Mouse (Mus musculus): Measurements from ENCODE around the gene Prkar2b.

- TF ChIP-seq EP300 (IDR thresholded peaks at IDR 0.05; ENCODE audit: insufficient read depth, low read depth, low read length) = no peak
- TF ChIP-seq POLR2A (IDR thresholded peaks at IDR 0.05; ENCODE audit: insufficient read depth, low read length) = no peak
- no peak for TF ChIP-seq CTCF (IDR thresholded peaks at IDR 0.05; ENCODE audit: low read depth, low read length)
Observed at GRCm38 (mm10) chr12:32075831-32076715, 15.0 kb upstream of the Prkar2b start.

Measured in ES-Bruce4 (cell line).